Mouse (Mus musculus): Measurements from ENCODE around the gene Gm12258. TPM values are rescaled to one million over a fixed set of nuclear protein-coding genes. Genes with fewer than 3 reads are reported as not detected.
A peak's percentile ranks its signal among the peaks of the same experiment; 100 is the strongest.

The Gm12258 gene
- total and polyA plus RNA-seq, 3 experiments, result 0.77 to 1.3 (median 1.3) TPM

DNA sequence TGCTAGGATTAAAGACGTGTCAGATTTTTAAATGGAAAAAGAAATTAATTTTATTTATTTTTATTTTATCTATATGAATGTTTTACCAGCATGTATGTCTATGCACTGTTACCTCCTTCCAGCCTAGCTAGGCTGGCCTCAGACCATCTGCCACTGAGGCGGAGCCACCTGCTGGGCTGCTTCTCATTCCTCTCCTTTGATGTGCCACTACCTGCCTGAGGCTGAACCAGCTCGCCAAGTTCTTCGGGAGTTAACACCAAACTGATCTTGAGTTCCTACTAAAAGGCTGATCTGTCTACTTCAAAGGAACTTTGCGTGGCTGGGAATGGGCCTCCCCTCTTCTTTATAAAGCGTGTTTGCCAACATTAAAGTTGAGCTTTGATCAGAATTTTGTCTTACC, 47.5 kb downstream of the Gm12258 start:
- no peak overlapping the region for H3K4me3 ChIP-seq
- peaks cover 8% of the 10 kb centered on the region for H3K36me3 ChIP-seq (ENCODE audit: control insufficient read depth, insufficient read depth, low read length)
- intact Hi-C loops (cut with DNase I), result no loop called here
- 92% methylated on average over 6 of the region's 6 CpGs for WGBS
- H3K4me1 ChIP-seq (ENCODE audit: control insufficient read depth, insufficient read depth, low read length), result no peaks in the 10 kb centered on the region; the same call in 1 of the 2 replicates
- TF ChIP-seq EP300 (IDR thresholded peaks at IDR 0.05; ENCODE audit: insufficient read depth, low read depth, low read length), result no peak
- TF ChIP-seq POLR2A (IDR thresholded peaks at IDR 0.05; ENCODE audit: insufficient read depth, low read depth, low read length), result no peak
- TF ChIP-seq CTCF (IDR thresholded peaks at IDR 0.05), result no peak
- H3K27me3 ChIP-seq (ENCODE audit: control insufficient read depth, insufficient read depth, low read length), result no peaks in the 10 kb centered on the region
- no peak overlapping the region for H3K27ac ChIP-seq
- DNase-seq, result no peak
- H3K79me2 ChIP-seq (replicated peaks; ENCODE audit: control insufficient read depth, insufficient read depth, low read length), result no peaks in the 10 kb centered on the region
- no peak overlapping the region for H3K9ac ChIP-seq (ENCODE audit: low read depth, low read length)

DNA sequence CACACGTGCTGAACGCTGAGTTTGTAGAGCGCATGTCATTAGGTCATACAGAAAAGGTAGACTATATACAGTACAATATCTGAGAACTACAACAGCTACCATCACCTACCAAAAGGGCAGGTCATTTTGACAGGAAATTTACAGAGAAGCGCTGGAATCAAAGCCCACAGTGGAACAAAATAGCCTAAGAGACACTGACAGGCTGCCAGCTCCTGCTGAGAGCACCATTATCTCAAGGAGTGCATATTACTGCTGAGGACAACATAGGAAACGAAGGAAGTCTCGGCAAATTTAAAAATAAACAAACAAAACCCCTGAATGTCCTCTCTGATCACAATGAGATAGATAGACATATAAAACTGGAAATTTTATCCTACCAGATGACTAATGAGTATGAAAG, 50.5 kb downstream of the Gm12258 start:
- Histone ChIP-seq H3K9ac (ENCODE audit: low read depth, low read length) (no peak overlapping the region), H3K36me3 (ENCODE audit: control insufficient read depth, insufficient read depth, low read length) (peaks cover 8% of the 10 kb centered on the region), H3K4me1 (ENCODE audit: control insufficient read depth, insufficient read depth, low read length) (no peaks in the 10 kb centered on the region; the same call in 1 of the 2 replicates), H3K4me3 (no peak overlapping the region), H3K27ac (no peak overlapping the region), H3K27me3 (ENCODE audit: control insufficient read depth, insufficient read depth, low read length) (no peaks in the 10 kb centered on the region), H3K79me2 (replicated peaks; ENCODE audit: control insufficient read depth, insufficient read depth, low read length) (no peaks in the 10 kb centered on the region)
- DNase-seq, result no peak
- intact Hi-C loops (cut with DNase I), result no loop called here
- WGBS, result 70% methylated on average over 6 of the region's 6 CpGs
- TF ChIP-seq EP300 (IDR thresholded peaks at IDR 0.05; ENCODE audit: insufficient read depth, low read depth, low read length) (no peak), CTCF (IDR thresholded peaks at IDR 0.05) (no peak), POLR2A (IDR thresholded peaks at IDR 0.05; ENCODE audit: insufficient read depth, low read depth, low read length) (no peak)

DNA sequence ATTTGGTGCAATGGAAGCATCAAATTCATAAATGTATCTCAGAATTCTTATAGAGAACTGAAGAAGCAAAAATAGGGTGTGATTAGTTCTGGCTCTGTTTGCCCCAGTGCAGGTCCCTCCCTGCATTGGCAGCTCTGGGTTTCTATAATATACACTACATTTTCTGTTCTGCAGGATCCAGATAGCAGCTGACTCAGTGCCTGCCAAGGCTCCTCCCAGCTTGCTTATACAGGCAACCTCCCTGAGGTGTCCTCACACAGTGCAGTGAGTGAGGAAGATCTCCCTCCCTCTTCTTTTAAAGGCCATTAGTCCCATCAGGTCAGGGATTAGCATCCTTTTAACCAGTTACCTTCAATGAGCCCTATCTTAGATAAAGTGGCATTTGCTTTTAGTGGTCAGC, 54.1 kb downstream of the Gm12258 start:
- no peaks in the 10 kb centered on the region for H3K79me2 ChIP-seq (replicated peaks; ENCODE audit: control insufficient read depth, insufficient read depth, low read length)
- no peak overlapping the region for H3K9ac ChIP-seq (ENCODE audit: low read depth, low read length)
- H3K4me3 ChIP-seq, result no peak overlapping the region
- no peak overlapping the region for H3K27ac ChIP-seq
- no peak for DNase-seq
- peaks cover 5% of the 10 kb centered on the region for H3K36me3 ChIP-seq (ENCODE audit: control insufficient read depth, insufficient read depth, low read length)
- no peaks in the 10 kb centered on the region for H3K27me3 ChIP-seq (ENCODE audit: control insufficient read depth, insufficient read depth, low read length)
- peaks cover 3% of the 10 kb centered on the region for H3K4me1 ChIP-seq (ENCODE audit: control insufficient read depth, insufficient read depth, low read length)
- intact Hi-C loops (cut with DNase I), result loop anchor here (5.0 kb wide), 1 partner anchor 54 kb away; the partner anchor contains the start of gene Gm12258
- no peak for TF ChIP-seq EP300 (IDR thresholded peaks at IDR 0.05; ENCODE audit: insufficient read depth, low read depth, low read length)
- TF ChIP-seq CTCF (IDR thresholded peaks at IDR 0.05), result no peak
- no peak for TF ChIP-seq POLR2A (IDR thresholded peaks at IDR 0.05; ENCODE audit: insufficient read depth, low read depth, low read length)

DNA sequence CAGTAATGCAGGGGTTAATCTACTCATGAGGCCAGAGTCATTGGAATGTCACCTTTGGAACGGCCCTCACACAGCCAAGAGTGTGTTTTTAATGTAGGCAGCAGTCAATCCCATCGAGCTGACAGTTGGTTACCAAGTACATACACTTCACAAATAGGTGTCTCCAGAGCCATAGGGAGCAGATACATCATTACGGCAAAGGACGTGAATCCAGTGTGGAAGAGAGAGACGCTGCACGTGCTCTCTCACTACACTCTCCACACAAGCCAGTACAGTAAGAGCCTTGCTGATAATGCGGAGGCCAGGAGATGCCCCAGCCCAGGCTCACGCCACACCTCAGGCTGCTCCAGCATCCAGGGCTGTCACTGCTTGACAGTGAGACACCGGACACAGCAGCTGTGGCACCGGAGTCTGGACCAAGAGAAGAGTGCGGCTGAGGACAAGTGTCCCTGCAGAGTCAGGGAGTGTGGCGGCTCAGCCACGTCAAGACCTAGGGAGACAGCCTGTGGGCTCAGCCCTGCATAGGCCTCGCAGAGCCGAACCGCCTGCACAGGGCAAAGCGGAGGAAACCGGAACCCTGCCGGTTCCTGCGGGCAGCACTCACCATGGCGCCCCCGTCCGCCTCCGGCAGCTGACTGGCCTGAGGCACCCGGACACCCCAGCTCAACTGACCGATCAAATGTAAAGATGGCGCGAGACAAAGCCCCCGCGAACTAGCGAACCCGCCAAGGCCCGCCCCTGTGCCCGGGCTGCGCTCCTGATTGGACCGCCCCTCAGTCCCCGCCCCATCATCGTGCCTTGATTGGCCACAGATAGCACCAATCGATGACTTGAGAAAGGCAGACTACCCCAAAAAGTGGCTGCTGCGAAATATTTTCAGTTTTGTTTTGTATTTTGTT, 56.8 kb downstream of the Gm12258 start, which contains the start of gene Zfp39:
Zfp39 (minus strand) TSS at position 715 of the 899 bp plus-strand sequence.
- Histone ChIP-seq H3K27me3 (ENCODE audit: control insufficient read depth, insufficient read depth, low read length) (no peaks in the 10 kb centered on the region), H3K36me3 (ENCODE audit: control insufficient read depth, insufficient read depth, low read length) (no peaks in the 10 kb centered on the region; the same call in none of the 2 replicates), H3K4me3 (peak within 1 kb of the TSS; percentile 82), H3K27ac (peak within 1 kb of the TSS; percentile 95), H3K79me2 (replicated peaks; ENCODE audit: control insufficient read depth, insufficient read depth, low read length) (no peaks in the 10 kb centered on the region), H3K4me1 (ENCODE audit: control insufficient read depth, insufficient read depth, low read length) (peaks cover 3% of the 10 kb centered on the region), H3K9ac (ENCODE audit: low read depth, low read length) (peak within 1 kb of the TSS; percentile 77)
- TF ChIP-seq POLR2A (IDR thresholded peaks at IDR 0.05; ENCODE audit: insufficient read depth, low read depth, low read length) (peak; percentile 86), CTCF (IDR thresholded peaks at IDR 0.05) (peak; percentile 24; the same call in 1 of the 2 replicates), EP300 (IDR thresholded peaks at IDR 0.05; ENCODE audit: insufficient read depth, low read depth, low read length) (0 out of 2 replicates have a peak, but pooled peaks have one; percentile 23)
- intact Hi-C loops (cut with DNase I), result loop anchor here (5.0 kb wide), 1 partner anchor 56 kb away; the partner anchor contains the start of gene Gm12258
- WGBS, result under 1% methylated on average over 40 of the region's 40 CpGs
- peak; percentile 96 to 99 for DNase-seq

DNA sequence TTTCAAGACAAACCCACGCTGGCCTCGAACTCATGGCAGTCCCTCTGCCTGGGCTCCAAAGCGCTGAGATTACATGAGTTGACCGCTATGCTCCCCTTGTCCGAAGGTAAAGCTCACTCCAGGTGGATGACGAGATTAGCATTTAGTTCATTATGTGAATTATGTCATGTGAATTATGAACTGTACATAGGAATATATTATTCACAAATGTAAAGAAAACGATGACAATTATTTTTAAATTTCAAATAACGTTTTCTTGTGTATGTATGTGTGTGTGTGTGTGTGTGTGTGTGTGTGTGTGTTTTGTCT, 57.4 kb downstream of the Gm12258 start:
- WGBS, result 2% methylated on average over 8 of the region's 8 CpGs
- H3K9ac ChIP-seq (ENCODE audit: low read depth, low read length), result peak overlapping the region; percentile 68
- peak overlapping the region; percentile 95 for H3K27ac ChIP-seq
- intact Hi-C loops (cut with DNase I), result loop anchor here (5.0 kb wide), 1 partner anchor 57 kb away; the partner anchor contains the start of gene Gm12258
- TF ChIP-seq POLR2A (IDR thresholded peaks at IDR 0.05; ENCODE audit: insufficient read depth, low read depth, low read length) (no peak), EP300 (IDR thresholded peaks at IDR 0.05; ENCODE audit: insufficient read depth, low read depth, low read length) (no peak), CTCF (IDR thresholded peaks at IDR 0.05) (no peak)
- peak overlapping the region; percentile 82 for H3K4me3 ChIP-seq
- no peaks in the 10 kb centered on the region; the same call in none of the 2 replicates for H3K36me3 ChIP-seq (ENCODE audit: control insufficient read depth, insufficient read depth, low read length)
- no peaks in the 10 kb centered on the region for H3K27me3 ChIP-seq (ENCODE audit: control insufficient read depth, insufficient read depth, low read length)
- peaks cover 3% of the 10 kb centered on the region for H3K4me1 ChIP-seq (ENCODE audit: control insufficient read depth, insufficient read depth, low read length)
- no peaks in the 10 kb centered on the region for H3K79me2 ChIP-seq (replicated peaks; ENCODE audit: control insufficient read depth, insufficient read depth, low read length)
- DNase-seq, result no peak

DNA sequence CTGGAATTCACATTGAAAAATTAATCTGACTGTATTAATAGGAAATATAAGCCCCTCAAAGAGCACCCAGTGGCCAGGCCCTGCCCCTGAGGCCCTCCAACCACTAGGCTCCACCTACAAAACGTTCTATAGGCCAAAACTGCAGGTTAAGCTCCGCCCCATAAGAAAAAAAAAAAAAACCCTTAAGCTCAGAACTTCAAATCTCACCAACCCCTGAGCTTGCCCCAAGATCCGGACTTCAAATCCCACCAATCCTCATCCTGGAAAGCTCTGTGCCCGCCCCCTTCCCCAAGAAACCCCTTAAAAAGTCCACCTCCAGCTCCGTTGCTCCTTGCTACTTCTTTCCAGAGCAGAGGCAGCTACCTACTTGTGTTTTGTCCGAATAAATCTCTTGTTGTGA, 57.9 kb downstream of the Gm12258 start:
- H3K27ac ChIP-seq, result no peak overlapping the region
- H3K36me3 ChIP-seq (ENCODE audit: control insufficient read depth, insufficient read depth, low read length), result no peaks in the 10 kb centered on the region; the same call in 1 of the 2 replicates
- H3K4me3 ChIP-seq, result no peak overlapping the region
- DNase-seq, result peak in 1 of 2 experiments; percentile 17
- TF ChIP-seq EP300 (IDR thresholded peaks at IDR 0.05; ENCODE audit: insufficient read depth, low read depth, low read length) (no peak), POLR2A (IDR thresholded peaks at IDR 0.05; ENCODE audit: insufficient read depth, low read depth, low read length) (no peak), CTCF (IDR thresholded peaks at IDR 0.05) (no peak)
- H3K4me1 ChIP-seq (ENCODE audit: control insufficient read depth, insufficient read depth, low read length), result peaks cover 3% of the 10 kb centered on the region
- H3K79me2 ChIP-seq (replicated peaks; ENCODE audit: control insufficient read depth, insufficient read depth, low read length), result no peaks in the 10 kb centered on the region
- intact Hi-C loops (cut with DNase I), result loop anchor here (5.0 kb wide), 1 partner anchor 58 kb away; the partner anchor contains the start of gene Gm12258
- H3K9ac ChIP-seq (ENCODE audit: low read depth, low read length), result no peak overlapping the region
- WGBS, result 54% methylated on average over 6 of the region's 6 CpGs
- H3K27me3 ChIP-seq (ENCODE audit: control insufficient read depth, insufficient read depth, low read length), result no peaks in the 10 kb centered on the region

Other genes with a start within 250 kb of the Gm12258 start
- 10 to 100 TPM in 1 of 2 experiments, 1 to 10 TPM in 1; 7.6 to 11.4 TPM for gene 2210407C18Rik, start 231.1 kb upstream of the Gm12258 start, total RNA-seq (2021)
- gene 2210407C18Rik, start 231.1 kb upstream of the Gm12258 start, polyA plus RNA-seq (2012; rRNA removed), result 1.5 and 3.6 TPM in 2 replicates
- gene Olfr323, start 216.7 kb upstream of the Gm12258 start, total RNA-seq (2021), result not detected
- not detected in 2 replicates for gene Olfr323, start 216.7 kb upstream of the Gm12258 start, polyA plus RNA-seq (2012; rRNA removed)
- gene Trim58, start 206.7 kb upstream of the Gm12258 start, total RNA-seq (2021), result under 1 TPM in 1 of 2 experiments, not detected in 1; 0.20 TPM
- gene Trim58, start 206.7 kb upstream of the Gm12258 start, polyA plus RNA-seq (2012; rRNA removed), result 0.06 TPM in 1 of 2 replicates, not detected in the other
- not detected for gene Olfr322, start 188.4 kb upstream of the Gm12258 start, total RNA-seq (2021)
- gene Olfr322, start 188.4 kb upstream of the Gm12258 start, polyA plus RNA-seq (2012; rRNA removed), result not detected in 2 replicates
- not detected for gene Olfr320, start 166.1 kb upstream of the Gm12258 start, total RNA-seq (2021)
- gene Olfr320, start 166.1 kb upstream of the Gm12258 start, polyA plus RNA-seq (2012; rRNA removed), result not detected in 2 replicates
- not detected for gene Olfr319, start 148.0 kb upstream of the Gm12258 start, total RNA-seq (2021)
- not detected in 2 replicates for gene Olfr319, start 148.0 kb upstream of the Gm12258 start, polyA plus RNA-seq (2012; rRNA removed)
- not detected for gene Olfr318, start 123.1 kb upstream of the Gm12258 start, total RNA-seq (2021)
- not detected in 2 replicates for gene Olfr318, start 123.1 kb upstream of the Gm12258 start, polyA plus RNA-seq (2012; rRNA removed)
- gene Olfr317, start 107.9 kb upstream of the Gm12258 start, total RNA-seq (2021), result not detected
- not detected in 2 replicates for gene Olfr317, start 107.9 kb upstream of the Gm12258 start, polyA plus RNA-seq (2012; rRNA removed)
- gene Olfr316, start 94.4 kb upstream of the Gm12258 start, total RNA-seq (2021), result not detected
- not detected in 2 replicates for gene Olfr316, start 94.4 kb upstream of the Gm12258 start, polyA plus RNA-seq (2012; rRNA removed)
- gene Olfr315, start 74.0 kb upstream of the Gm12258 start, total RNA-seq (2021), result not detected
- not detected in 2 replicates for gene Olfr315, start 74.0 kb upstream of the Gm12258 start, polyA plus RNA-seq (2012; rRNA removed)
- not detected for gene Olfr314, start 64.2 kb upstream of the Gm12258 start, total RNA-seq (2021)
- not detected in 2 replicates for gene Olfr314, start 64.2 kb upstream of the Gm12258 start, polyA plus RNA-seq (2012; rRNA removed)
- not detected for gene Fam183b, start 45.2 kb upstream of the Gm12258 start, total RNA-seq (2021)
- gene Fam183b, start 45.2 kb upstream of the Gm12258 start, polyA plus RNA-seq (2012; rRNA removed), result 0.76 and 0.78 TPM in 2 replicates
- not detected for gene Olfr313, start 32.2 kb upstream of the Gm12258 start, total RNA-seq (2021)
- gene Olfr313, start 32.2 kb upstream of the Gm12258 start, polyA plus RNA-seq (2012; rRNA removed), result not detected in 2 replicates
- gene Olfr312, start 17.9 kb upstream of the Gm12258 start, total RNA-seq (2021), result not detected
- gene Olfr312, start 17.9 kb upstream of the Gm12258 start, polyA plus RNA-seq (2012; rRNA removed), result not detected in 2 replicates
- gene Olfr311, start 7.9 kb upstream of the Gm12258 start, total RNA-seq (2021), result not detected
- not detected in 2 replicates for gene Olfr311, start 7.9 kb upstream of the Gm12258 start, polyA plus RNA-seq (2012; rRNA removed)
- gene 2810021J22Rik, start 20.1 kb downstream of the Gm12258 start, total RNA-seq (2021), result 1 to 10 TPM; 2.1 TPM
- 3.1 TPM in 2 replicates for gene 2810021J22Rik, start 20.1 kb downstream of the Gm12258 start, polyA plus RNA-seq (2012; rRNA removed)
- gene Zfp39, start 57.1 kb downstream of the Gm12258 start, total RNA-seq (2021), result 1 to 10 TPM; 2.9 to 3.7 TPM
- gene Zfp39, start 57.1 kb downstream of the Gm12258 start, polyA plus RNA-seq (2012; rRNA removed), result 0.88 and 1.2 TPM in 2 replicates
- gene Btnl10, start 70.8 kb downstream of the Gm12258 start, total RNA-seq (2021), result not detected
- gene Btnl10, start 70.8 kb downstream of the Gm12258 start, polyA plus RNA-seq (2012; rRNA removed), result 0.04 and 0.09 TPM in 2 replicates
- 100 to 1,000 TPM; 164 to 177 TPM for gene Rnf187, start 91.8 kb downstream of the Gm12258 start, total RNA-seq (2021)
- 182 and 190 TPM in 2 replicates for gene Rnf187, start 91.8 kb downstream of the Gm12258 start, polyA plus RNA-seq (2012; rRNA removed)
- 1 to 10 TPM in 1 of 2 experiments, under 1 TPM in 1; 0.81 to 1.1 TPM for gene Hist3h2ba, start 101.8 kb downstream of the Gm12258 start, total RNA-seq (2021)
- 0.67 and 1.5 TPM in 2 replicates for gene Hist3h2ba, start 101.8 kb downstream of the Gm12258 start, polyA plus RNA-seq (2012; rRNA removed)
- 10 to 100 TPM; 13.6 to 14.0 TPM for gene Hist3h2a, start 107.5 kb downstream of the Gm12258 start, total RNA-seq (2021)
- gene Hist3h2a, start 107.5 kb downstream of the Gm12258 start, polyA plus RNA-seq (2012; rRNA removed), result 12.6 and 15.4 TPM in 2 replicates
- gene Trim17, start 107.5 kb downstream of the Gm12258 start, total RNA-seq (2021), result under 1 TPM in 1 of 2 experiments, not detected in 1; 0.07 TPM
- 0.20 and 0.37 TPM in 2 replicates for gene Trim17, start 107.5 kb downstream of the Gm12258 start, polyA plus RNA-seq (2012; rRNA removed)
- 10 to 100 TPM; 11.9 to 14.0 TPM for gene Trim11, start 130.9 kb downstream of the Gm12258 start, total RNA-seq (2021)
- gene Trim11, start 130.9 kb downstream of the Gm12258 start, polyA plus RNA-seq (2012; rRNA removed), result 14.3 and 19.4 TPM in 2 replicates